In genomic region chr17:31125548-31126266, GRCm38 (mm10) we compare ENCODE assay signal across 10 mouse cellular contexts. TPM values are rescaled to one million over a fixed set of nuclear protein-coding genes. Genes with fewer than 3 reads are reported as not detected.
DNase-seq lines count a peak whose midpoint lies in the region; ATAC-seq and TF ChIP-seq lines count a peak whose summit lies in the region.
"Had no signal": no experiment of that assay in that cellular context is flagged by ENCODE, and none has a peak within 500 bp of the region (broad histone marks: within the 10 kb centered on the region; RNA-seq: fewer than 3 reads in every experiment).

No protein-coding gene starts in this region.

- peak; percentile 85 for DNase-seq in brain, embryonic 14.5 days (ENCODE audit: low read depth)
- no peak for DNase-seq in embryonic facial prominence, embryonic 11.5 days (ENCODE audit: low spot score)
- peak; percentile 94 for DNase-seq in left cerebral cortex, postnatal 4 days
- no peak for DNase-seq in urinary bladder, postnatal 14 days (ENCODE audit: low spot score)
- DNase-seq in gastrocnemius, postnatal 10 days, result no peak
- DNase-seq: layer of hippocampus, postnatal 36 days; thymus, postnatal 14 days had no signal

- no peak overlapping the region for H3K27ac ChIP-seq in ES-Bruce4 (ENCODE audit: insufficient read depth, low read length)
- H3K27ac ChIP-seq in embryonic facial prominence, embryonic 11.5 days (replicated peaks; ENCODE audit: low read depth, low read length), result no peak overlapping the region

- TF ChIP-seq POLR2A in ES-Bruce4 (IDR thresholded peaks at IDR 0.05; ENCODE audit: insufficient read depth, low read length), result no peak
- TF ChIP-seq POLR2A in brain, embryonic 14.5 days (IDR thresholded peaks at IDR 0.05; ENCODE audit: borderline replicate concordance, extremely low read depth, insufficient read depth, insufficient read length, poor library complexity, severe bottlenecking), result no peak

- 0 out of 2 replicates have a peak, but pooled peaks have one; percentile 14 for ATAC-seq in embryonic facial prominence, embryonic 11.5 days (replicated peaks; ENCODE audit: insufficient number of reproducible peaks, low FRiP score, low TSS enrichment, low read depth)
- ATAC-seq in megakaryocyte, adult 5-6 weeks (ENCODE audit: poor library complexity, severe bottlenecking), result no peak

- no peak for TF ChIP-seq CTCF in ES-Bruce4 (IDR thresholded peaks at IDR 0.05; ENCODE audit: low read depth, low read length)
- TF ChIP-seq CTCF in brain, embryonic 14.5 days (IDR thresholded peaks at IDR 0.05; ENCODE audit: borderline replicate concordance, extremely low read depth, insufficient read depth, insufficient read length), result no peak

- no peak overlapping the region for H3K4me2 ChIP-seq in embryonic facial prominence, embryonic 11.5 days (ENCODE audit: low read depth, low read length)

- 47% methylated on average over 9 of the region's 9 CpGs for WGBS in embryonic facial prominence, embryonic 11.5 days

- TF ChIP-seq EP300 in ES-Bruce4 (IDR thresholded peaks at IDR 0.05; ENCODE audit: insufficient read depth, low read depth, low read length), result peak; percentile 94; the same call in 1 of the 2 replicates

- H3K36me3 ChIP-seq in ES-Bruce4 (ENCODE audit: control insufficient read depth, insufficient read depth, low read length, poor library complexity, severe bottlenecking), result no peaks in the 10 kb centered on the region
- H3K36me3 ChIP-seq in embryonic facial prominence, embryonic 11.5 days (replicated peaks; ENCODE audit: control insufficient read depth, insufficient read depth, low read depth, low read length), result no peaks in the 10 kb centered on the region

- intact Hi-C loops in left cerebral cortex, postnatal 4 days (cut with DNase I), result no loop called here

- H3K4me1 ChIP-seq in ES-Bruce4 (ENCODE audit: control insufficient read depth, insufficient read depth, low read length), result no peaks in the 10 kb centered on the region
- H3K4me1 ChIP-seq in embryonic facial prominence, embryonic 11.5 days (ENCODE audit: control insufficient read depth, insufficient read depth, low read length), result no peaks in the 10 kb centered on the region

- H3K9ac ChIP-seq in ES-Bruce4 (ENCODE audit: low read depth, poor library complexity, severe bottlenecking), result no peak overlapping the region
- no peak overlapping the region for H3K9ac ChIP-seq in embryonic facial prominence, embryonic 11.5 days (replicated peaks; ENCODE audit: low read length)

- no peak overlapping the region for H3K4me3 ChIP-seq in ES-Bruce4 (ENCODE audit: low read depth, low read length)
- no peak overlapping the region for H3K4me3 ChIP-seq in embryonic facial prominence, embryonic 11.5 days (ENCODE audit: low read depth, low read length)

- no peaks in the 10 kb centered on the region for H3K27me3 ChIP-seq in ES-Bruce4 (ENCODE audit: control insufficient read depth, insufficient read depth, low read length, poor library complexity, severe bottlenecking)
- H3K27me3 ChIP-seq in embryonic facial prominence, embryonic 11.5 days (ENCODE audit: control insufficient read depth, insufficient read depth, low read length), result no peaks in the 10 kb centered on the region

- H3K9me3 ChIP-seq in ES-Bruce4 (replicated peaks; ENCODE audit: control insufficient read depth, insufficient read depth, low read length, poor library complexity, severe bottlenecking), result no peaks in the 10 kb centered on the region
- H3K9me3 ChIP-seq in embryonic facial prominence, embryonic 11.5 days (replicated peaks; ENCODE audit: control insufficient read depth, low read length), result no peaks in the 10 kb centered on the region

RNA-seq across cellular contexts. Expression of gene Tff3, which starts 3.7 kb away (rescaled TPM):
- not detected in 2 replicates for polyA plus RNA-seq in ES-Bruce4 (2011; ENCODE audit: insufficient read depth, insufficient read length, low read depth, missing spikeins)
- 0.97 and 1.1 TPM in 2 replicates for polyA plus RNA-seq in brain, embryonic 14.5 days (2012; rRNA removed)
- not detected in 2 replicates for polyA plus RNA-seq in embryonic facial prominence, embryonic 11.5 days (2014; fragmentation: Nextera tagmentation; extraction: Ambion mirVana)
- total RNA-seq in left cerebral cortex, postnatal 4 days (2021), result not detected
- not detected in 2 replicates for total RNA-seq in megakaryocyte, adult 5-6 weeks (2015)
- not detected in 2 replicates for total RNA-seq in megakaryocyte, adult 5-6 weeks (2017)
- not detected for total RNA-seq in gastrocnemius, postnatal 10 days (2021)
- total RNA-seq: hematopoietic stem cell, adult 5-6 weeks; layer of hippocampus, postnatal 36 days had no signal

RNA-seq across cellular contexts. Expression of gene Tff2, which starts 18.4 kb away (rescaled TPM):
- not detected in 2 replicates for polyA plus RNA-seq in ES-Bruce4 (2011; ENCODE audit: insufficient read depth, insufficient read length, low read depth, missing spikeins)
- polyA plus RNA-seq in brain, embryonic 14.5 days (2012; rRNA removed), result not detected in 2 replicates
- polyA plus RNA-seq in embryonic facial prominence, embryonic 11.5 days (2014; fragmentation: Nextera tagmentation; extraction: Ambion mirVana), result not detected in 2 replicates
- not detected for total RNA-seq in left cerebral cortex, postnatal 4 days (2021)
- not detected in 2 replicates for total RNA-seq in megakaryocyte, adult 5-6 weeks (2015)
- total RNA-seq in megakaryocyte, adult 5-6 weeks (2017), result not detected in 2 replicates
- total RNA-seq in gastrocnemius, postnatal 10 days (2021), result not detected
- total RNA-seq: hematopoietic stem cell, adult 5-6 weeks; layer of hippocampus, postnatal 36 days had no signal

RNA-seq across cellular contexts. Expression of gene Tff1, which starts 39.4 kb away (rescaled TPM):
- polyA plus RNA-seq in ES-Bruce4 (2011; ENCODE audit: insufficient read depth, insufficient read length, low read depth, missing spikeins), result not detected in 2 replicates
- polyA plus RNA-seq in brain, embryonic 14.5 days (2012; rRNA removed), result not detected in 2 replicates
- polyA plus RNA-seq in embryonic facial prominence, embryonic 11.5 days (2014; fragmentation: Nextera tagmentation; extraction: Ambion mirVana), result not detected in 2 replicates
- not detected for total RNA-seq in left cerebral cortex, postnatal 4 days (2021)
- total RNA-seq in megakaryocyte, adult 5-6 weeks (2015), result not detected in 2 replicates
- not detected in 2 replicates for total RNA-seq in megakaryocyte, adult 5-6 weeks (2017)
- not detected for total RNA-seq in gastrocnemius, postnatal 10 days (2021)
- total RNA-seq: hematopoietic stem cell, adult 5-6 weeks; layer of hippocampus, postnatal 36 days had no signal

Comparison
In these comparisons a context has a peak if more than half of its experiments do, and no peak if none do; other contexts are left out.
1. DNase-seq: peak in brain, embryonic 14.5 days (single experiment) and left cerebral cortex, postnatal 4 days (single experiment); none in embryonic facial prominence, embryonic 11.5 days (single experiment), urinary bladder, postnatal 14 days (single experiment) and gastrocnemius, postnatal 10 days (single experiment).